Comparison of ENCODE assay signal across 19 mouse cellular contexts in the genomic region with DNA sequence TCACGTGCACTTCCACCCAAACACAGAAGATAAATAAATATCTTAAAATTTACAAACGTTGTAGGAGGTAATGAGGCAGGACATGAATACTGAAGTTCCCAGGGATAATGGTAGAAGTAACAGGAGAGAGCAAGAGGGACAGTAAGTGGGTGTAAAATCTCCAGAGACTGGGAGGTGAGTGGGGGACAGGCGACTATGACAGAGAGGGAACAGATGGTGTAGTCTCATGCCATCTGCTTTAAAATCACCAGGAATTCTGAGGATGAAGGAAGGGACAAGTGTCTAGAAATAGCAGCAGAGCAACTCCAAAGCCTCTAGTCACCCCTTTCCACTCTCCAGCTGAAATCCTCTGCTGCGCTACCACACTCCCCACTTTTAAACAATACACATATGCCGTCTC.
DNase-seq lines count a peak whose midpoint lies in the region; ATAC-seq and TF ChIP-seq lines count a peak whose summit lies in the region.
"Had no signal": no experiment of that assay in that cellular context is flagged by ENCODE, and none has a peak within 500 bp of the region (broad histone marks: within the 10 kb centered on the region; RNA-seq: fewer than 3 reads in every experiment).

No protein-coding gene starts in this region.

- 65% methylated on average over 5 of the region's 5 CpGs for WGBS in lung, postnatal 0 days

- no peak overlapping the region for H3K4me2 ChIP-seq in lung, postnatal 0 days (replicated peaks; ENCODE audit: low read depth, low read length)
- H3K4me2 ChIP-seq: heart, embryonic 12.5 days; limb, embryonic 12.5 days had no signal

- DNase-seq in left cerebral cortex, adult 11 months (ENCODE audit: low spot score): peak; percentile 54
- no peak for DNase-seq in left cerebral cortex, postnatal 4 days
- peak; percentile 65 for DNase-seq in cerebellum, adult 8-10 months
- peak; percentile 70 to 86 for DNase-seq in frontal cortex, adult 2 months (ENCODE audit: extremely low spot score in 1 of 2, low spot score in 1 of 2)
- DNase-seq in right cerebral cortex, postnatal 36 days (ENCODE audit: low spot score in 2 of 2): peak; percentile 13 to 70
- DNase-seq in lung, postnatal 0 days (ENCODE audit: low spot score): no peak
- DNase-seq: adrenal gland, postnatal 10 days; forebrain, postnatal 0 days; gastrocnemius, postnatal 25 days; heart, postnatal 36 days; kidney, adult 11 months; kidney, postnatal 14 days; lung, postnatal 14 days had no signal

- no peaks in the 10 kb centered on the region for H3K4me1 ChIP-seq in lung, postnatal 0 days (ENCODE audit: insufficient read depth, low read depth, low read length)

- no peak for TF ChIP-seq CTCF in lung, postnatal 0 days (IDR thresholded peaks at IDR 0.05)

- no peaks in the 10 kb centered on the region for H3K27me3 ChIP-seq in lung, postnatal 0 days (replicated peaks; ENCODE audit: insufficient read depth, low read length)
- H3K27me3 ChIP-seq: heart, embryonic 12.5 days; limb, embryonic 12.5 days had no signal

- intact Hi-C loops in left cerebral cortex, postnatal 4 days (cut with DNase I): no loop called here

- H3K4me3 ChIP-seq in lung, postnatal 0 days (ENCODE audit: low read depth, low read length): no peak overlapping the region
- H3K4me3 ChIP-seq: heart, embryonic 12.5 days; limb, embryonic 12.5 days had no signal

- H3K36me3 ChIP-seq in lung, postnatal 0 days (ENCODE audit: insufficient read depth, low read length): no peaks in the 10 kb centered on the region
- H3K36me3 ChIP-seq: G1E; heart, embryonic 12.5 days; limb, embryonic 12.5 days had no signal

- H3K9me3 ChIP-seq in lung, postnatal 0 days (ENCODE audit: low read length): no peaks in the 10 kb centered on the region
- H3K9me3 ChIP-seq: heart, embryonic 12.5 days; limb, embryonic 12.5 days had no signal

- H3K27ac ChIP-seq in lung, postnatal 0 days (ENCODE audit: low read length): no peak overlapping the region
- H3K27ac ChIP-seq: limb, embryonic 12.5 days; liver, embryonic 14.5 days had no signal

- no peak for TF ChIP-seq EP300 in lung, postnatal 0 days (IDR thresholded peaks at IDR 0.05)

- H3K9ac ChIP-seq in lung, postnatal 0 days (replicated peaks; ENCODE audit: low read depth): no peak overlapping the region
- H3K9ac ChIP-seq: forebrain, postnatal 0 days; heart, embryonic 12.5 days; limb, embryonic 12.5 days; liver, embryonic 14.5 days had no signal

- no peak for ATAC-seq in lung, postnatal 0 days
- ATAC-seq in activated CD4-positive, CD25-positive, alpha-beta regulatory T cell, adult 4 months: no peak
- ATAC-seq: forebrain, postnatal 0 days; hindbrain, embryonic 16.5 days had no signal

Comparison
In these comparisons a context has a peak if more than half of its experiments do, and no peak if none do; other contexts are left out.
1. DNase-seq: peak in left cerebral cortex, adult 11 months (single experiment), cerebellum, adult 8-10 months (single experiment), frontal cortex, adult 2 months (2 of 2) and right cerebral cortex, postnatal 36 days (2 of 2); none in left cerebral cortex, postnatal 4 days (single experiment) and lung, postnatal 0 days (single experiment).